Mouse (Mus musculus) CH12F3 (cell line): ENCODE results near the gene Klhl29.

Experiments used
- in situ Hi-C: fragments of 300-500 bp; cut with MboI; formaldehyde crosslinking; loops from 2 replicates; pipeline ENCODE4 v1.14.3; 2020; ENCODE audit warnings: low sequenced_read_pairs

Gene Klhl29

DNA sequence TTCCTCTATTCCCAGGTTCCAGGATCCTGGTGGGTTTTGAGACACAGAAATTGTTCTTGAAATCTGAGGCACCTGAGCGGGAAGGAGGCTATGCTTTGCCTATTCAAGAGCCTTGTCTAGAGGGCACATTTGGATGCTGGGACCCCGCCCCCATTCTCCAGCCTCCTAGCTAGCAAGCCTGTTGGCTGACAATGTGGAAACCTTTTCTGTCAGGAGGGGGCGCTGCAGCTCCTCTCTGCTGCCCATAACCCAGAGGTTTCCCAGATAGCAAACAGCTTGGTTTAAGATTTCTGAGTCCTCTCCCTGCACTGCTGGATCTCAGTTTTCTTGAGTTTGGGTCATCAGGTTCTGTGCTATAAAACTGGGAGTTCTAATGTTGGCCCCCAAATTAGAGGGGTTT lies 232.7 kb downstream of the Klhl29 start:
- in situ Hi-C loops: no loop called here

DNA sequence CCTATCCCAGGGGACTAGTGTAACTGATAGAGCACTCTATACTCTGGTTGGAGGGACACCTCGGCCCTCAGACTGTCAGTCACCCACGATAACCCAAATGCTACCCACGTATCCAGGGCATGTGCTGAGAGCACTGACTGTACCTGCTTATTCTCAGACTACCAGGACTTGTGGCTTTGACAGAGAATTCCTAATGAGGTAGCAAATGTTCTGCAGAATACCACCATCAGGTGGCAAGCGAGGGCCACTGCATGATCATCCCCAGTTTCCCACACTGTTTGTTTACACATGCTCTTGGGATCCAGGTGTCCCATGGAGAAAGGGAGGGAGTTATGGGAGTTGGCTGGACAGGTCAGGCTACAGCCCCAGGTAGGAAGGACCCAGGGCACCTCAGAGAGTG lies 234.4 kb downstream of the Klhl29 start:
- in situ Hi-C loops: no loop called here

DNA sequence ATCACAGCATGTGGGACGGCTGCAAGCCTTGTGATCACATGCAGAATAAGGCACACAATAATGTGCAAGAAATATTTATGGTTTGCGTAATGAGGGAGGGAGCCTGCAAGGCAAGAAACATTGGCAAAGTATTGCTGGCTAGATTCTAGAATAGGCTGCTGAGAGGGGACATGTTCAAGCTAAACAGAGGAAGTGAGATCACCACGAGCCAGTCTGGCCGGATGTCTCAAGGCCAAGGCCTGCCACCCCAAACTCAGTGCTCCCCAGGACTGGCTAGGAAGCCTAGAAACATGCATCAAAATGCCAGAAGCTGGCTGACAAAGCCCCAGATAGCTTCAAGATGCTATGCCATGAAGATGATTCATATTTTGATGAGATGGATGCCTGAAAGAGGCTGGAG lies 236.2 kb downstream of the Klhl29 start:
- in situ Hi-C loops: no loop called here

DNA sequence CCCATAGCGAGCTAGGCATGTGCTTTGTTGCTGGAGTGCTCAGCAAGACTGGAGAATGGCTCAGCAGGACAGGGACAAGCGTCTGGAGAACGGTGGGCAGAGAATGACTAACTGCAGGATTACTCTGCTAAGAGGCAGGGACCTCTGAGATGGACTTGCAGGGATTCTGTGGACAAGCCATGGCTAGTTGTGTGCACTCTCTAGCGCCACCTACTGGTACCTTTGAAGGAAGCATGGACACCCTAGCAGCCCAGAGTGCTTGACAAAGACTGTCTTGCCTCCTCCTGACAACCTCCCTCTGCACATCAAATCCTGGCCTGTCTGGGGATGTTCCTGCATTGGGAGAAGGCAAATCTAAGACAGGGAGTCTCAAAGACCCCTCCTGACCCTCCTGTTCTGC lies 239.2 kb downstream of the Klhl29 start:
- in situ Hi-C loops: no loop called here

DNA sequence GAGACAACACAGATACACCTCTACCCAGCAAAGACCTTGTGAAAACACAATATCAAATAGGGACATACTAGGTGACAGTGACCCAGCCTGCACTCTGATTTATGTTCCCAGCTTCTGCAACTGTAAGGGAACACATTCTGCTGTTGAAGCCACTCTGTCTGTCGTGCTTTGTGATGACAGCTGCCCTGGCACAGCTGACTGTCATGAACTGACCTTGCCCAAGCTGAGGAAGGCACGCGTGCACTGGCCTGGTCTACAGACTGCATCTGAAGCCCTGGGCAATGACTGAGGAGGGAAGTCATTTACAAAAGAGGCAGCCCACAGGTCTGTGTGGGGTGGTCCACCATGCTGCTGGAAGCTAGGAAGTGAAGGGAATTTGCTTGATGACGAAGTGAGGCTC lies 246.3 kb downstream of the Klhl29 start:
- in situ Hi-C loops: no loop called here

DNA sequence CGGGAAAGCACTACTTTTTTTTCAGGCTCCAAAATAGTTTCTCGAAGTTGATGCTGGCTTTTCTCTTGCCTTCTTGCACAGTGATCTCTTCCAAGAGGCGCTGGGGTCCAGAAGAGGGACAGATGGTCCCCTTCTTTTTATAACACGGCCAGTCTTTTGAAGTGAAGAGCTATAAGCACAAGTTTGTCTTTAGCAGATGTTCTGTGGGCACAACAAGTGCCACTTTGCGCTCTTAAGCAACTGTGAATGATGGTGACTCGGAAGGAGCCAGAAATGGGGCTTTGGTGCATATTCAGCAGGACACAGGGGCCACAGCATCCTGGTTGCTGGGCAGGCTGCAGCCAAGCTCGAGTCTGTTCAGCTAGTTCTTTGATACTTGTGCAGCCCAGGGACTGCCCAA lies 249.6 kb downstream of the Klhl29 start:
- in situ Hi-C loops: no loop called here

DNA sequence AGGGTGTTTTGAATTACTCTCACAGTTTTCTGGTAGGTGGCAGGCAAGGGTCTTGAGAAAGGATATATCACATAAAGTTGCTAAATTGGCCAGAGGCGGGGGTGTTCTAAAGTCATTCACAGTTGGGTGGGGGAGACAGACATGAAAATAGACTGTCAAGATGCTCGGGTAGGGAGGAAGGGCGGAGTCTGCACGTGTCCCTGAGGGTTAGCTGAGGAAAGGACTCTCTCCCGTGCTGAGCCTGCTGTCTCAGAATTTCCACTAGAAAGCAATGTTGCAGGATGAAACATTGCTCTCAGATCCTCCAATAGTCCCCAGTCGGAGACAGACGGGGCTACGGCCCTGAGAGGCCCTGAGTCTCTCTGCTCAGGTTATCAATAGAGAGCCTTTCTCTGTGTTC lies 252.5 kb downstream of the Klhl29 start:
- in situ Hi-C loops: no loop called here

DNA sequence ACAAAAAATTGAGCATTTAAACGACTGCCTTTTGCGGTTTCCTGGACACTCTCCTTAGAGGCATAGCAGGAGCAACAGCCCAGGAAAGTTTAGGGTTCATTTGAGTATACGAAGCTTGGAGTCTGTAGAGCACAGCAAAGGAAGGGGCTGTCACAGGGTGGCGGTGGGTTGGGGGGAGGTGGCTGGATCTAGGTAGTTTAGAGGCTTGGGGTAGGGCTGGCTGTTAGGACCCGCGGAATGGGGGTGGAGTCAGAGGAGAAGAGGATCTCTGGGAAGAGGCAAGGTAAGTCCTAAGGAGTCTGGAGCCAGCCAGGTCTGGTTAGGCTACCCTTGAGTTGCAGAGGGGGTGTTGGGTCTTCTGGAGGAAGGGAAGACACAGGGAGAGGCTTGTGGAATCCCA lies 255.2 kb downstream of the Klhl29 start:
- in situ Hi-C loops: no loop called here

DNA sequence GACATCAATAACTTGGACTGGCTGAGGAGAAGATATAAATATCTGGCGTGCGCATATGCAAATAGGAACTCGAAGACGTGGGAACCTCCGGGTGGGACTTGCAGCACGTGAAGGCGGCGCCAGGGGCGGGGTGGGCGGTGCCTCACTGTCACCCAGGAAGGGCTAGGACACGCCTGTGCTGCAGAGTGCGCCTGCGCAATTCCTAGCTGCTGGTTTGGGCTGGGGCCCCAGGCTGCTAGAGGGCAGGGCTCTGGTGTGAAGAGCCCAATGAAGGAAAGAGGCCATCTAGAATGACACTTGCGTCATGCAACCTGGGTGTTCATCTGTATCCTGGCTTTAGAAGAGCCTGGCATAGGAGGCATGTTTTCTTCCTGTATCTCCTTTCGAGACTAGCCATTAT lies 255.8 kb downstream of the Klhl29 start:
- in situ Hi-C loops: no loop called here

DNA sequence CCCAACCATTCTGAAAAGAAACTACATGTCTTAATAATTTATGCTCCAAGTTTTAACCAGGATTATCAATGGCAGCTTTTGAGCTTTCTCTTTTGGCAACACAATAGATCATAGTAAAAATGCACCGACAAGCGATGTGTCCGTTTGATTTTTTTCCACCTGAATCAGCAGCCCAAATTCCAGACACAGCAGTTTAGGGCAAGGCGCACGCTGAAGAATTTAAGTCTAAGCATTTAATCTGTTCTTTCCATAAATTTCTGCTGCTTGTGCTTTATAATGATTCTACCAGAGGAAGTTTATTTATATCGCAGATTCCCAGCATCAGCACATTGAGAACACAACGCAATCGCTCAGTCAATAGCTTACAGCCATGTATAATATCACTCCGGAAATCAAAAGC lies 256.2 kb downstream of the Klhl29 start:
- in situ Hi-C loops: no loop called here

DNA sequence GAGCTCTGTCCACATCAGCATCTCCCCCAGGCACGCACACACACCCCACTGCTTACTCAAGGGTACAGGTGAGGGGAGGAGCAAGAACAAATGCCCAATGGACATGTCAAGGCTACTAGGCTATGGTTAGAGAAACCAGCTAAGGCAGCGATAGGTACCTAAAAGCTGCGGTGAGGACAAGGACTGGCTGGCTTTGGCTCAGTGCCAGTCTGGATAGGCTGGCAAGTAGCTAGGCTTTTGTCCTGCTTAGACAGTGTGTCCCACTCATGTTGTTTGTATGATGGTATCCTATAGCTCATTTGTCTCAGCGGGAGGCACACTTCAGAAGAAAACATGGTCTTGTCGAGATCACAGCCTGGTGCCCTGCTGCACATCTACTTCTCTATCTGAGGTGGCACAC lies 258.9 kb downstream of the Klhl29 start:
- in situ Hi-C loops: no loop called here

DNA sequence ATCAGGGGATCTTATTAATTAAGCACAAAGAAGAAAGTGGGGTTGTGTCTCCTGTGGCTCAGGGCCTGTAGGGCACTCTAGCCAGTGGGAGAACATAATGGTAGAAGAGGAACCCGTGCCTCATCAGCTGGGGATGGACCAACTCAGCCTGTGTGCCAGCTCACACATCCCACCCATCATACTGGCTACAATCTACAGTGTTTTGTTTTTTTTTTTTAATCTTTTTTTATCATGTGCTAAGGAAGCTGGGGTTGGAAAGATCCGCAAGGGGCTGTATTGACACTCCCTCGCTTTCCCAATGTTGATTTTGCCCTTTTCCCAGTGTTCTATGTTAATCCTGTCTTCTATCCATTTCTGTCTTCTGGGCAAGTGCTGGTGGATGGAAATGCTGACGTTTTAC lies 260.9 kb downstream of the Klhl29 start:
- in situ Hi-C loops: no loop called here

DNA sequence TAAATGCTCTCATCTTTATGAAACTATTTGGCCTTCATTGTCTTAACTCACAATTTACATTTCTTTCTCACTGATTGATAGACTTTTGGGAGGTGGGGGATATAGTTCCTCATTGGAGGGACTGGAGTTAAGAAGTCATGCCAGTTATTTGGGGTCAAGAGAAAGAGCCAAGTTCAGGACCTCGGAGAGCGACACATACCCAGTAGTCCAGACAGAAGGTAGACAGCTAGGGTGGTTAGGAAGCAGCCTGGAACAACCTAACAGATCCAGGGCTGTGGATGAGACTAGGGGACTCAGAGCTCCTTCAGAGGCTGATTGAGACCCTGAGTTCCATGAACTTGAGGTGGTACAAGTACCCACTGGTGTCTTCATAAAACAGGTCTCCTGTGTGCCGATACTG lies 264.1 kb downstream of the Klhl29 start:
- in situ Hi-C loops: no loop called here

DNA sequence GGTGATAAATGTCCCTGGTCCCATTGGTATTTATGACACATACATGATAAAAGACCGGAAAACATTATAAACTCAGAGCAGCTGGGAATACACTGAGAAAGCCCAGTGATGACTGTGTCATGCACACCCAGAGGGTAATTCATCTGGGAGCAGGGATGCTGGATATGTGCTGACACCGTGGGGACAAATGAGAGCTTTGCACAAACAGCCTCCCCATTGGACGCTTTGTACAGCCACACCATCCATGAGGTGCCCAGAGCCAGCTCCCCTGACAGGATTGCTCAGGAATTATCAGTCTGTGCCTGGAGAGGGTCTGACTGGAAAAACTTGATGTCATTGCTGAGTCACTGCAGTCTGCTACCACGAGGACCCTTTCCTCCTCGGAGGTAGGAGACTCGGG lies 266.9 kb downstream of the Klhl29 start:
- in situ Hi-C loops: no loop called here

DNA sequence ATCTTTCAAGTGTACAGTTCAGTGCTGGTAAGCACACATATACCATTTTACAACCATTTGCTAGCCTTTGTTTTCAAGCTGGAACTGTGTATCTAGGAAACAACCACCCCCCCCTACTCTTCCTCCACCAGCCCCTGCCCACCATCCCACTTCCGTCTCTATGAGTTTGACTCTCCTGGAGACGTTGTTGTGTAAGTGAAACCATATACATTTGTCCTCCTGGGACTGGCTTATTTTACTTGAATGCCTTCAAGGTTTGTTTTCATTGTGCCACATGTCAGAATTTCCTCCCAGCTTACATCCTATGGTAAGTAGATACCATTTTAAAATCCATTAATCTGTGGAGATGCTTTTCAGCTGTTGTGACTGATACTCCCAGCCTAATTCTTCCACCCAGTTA lies 267.7 kb downstream of the Klhl29 start:
- in situ Hi-C loops: no loop called here

DNA sequence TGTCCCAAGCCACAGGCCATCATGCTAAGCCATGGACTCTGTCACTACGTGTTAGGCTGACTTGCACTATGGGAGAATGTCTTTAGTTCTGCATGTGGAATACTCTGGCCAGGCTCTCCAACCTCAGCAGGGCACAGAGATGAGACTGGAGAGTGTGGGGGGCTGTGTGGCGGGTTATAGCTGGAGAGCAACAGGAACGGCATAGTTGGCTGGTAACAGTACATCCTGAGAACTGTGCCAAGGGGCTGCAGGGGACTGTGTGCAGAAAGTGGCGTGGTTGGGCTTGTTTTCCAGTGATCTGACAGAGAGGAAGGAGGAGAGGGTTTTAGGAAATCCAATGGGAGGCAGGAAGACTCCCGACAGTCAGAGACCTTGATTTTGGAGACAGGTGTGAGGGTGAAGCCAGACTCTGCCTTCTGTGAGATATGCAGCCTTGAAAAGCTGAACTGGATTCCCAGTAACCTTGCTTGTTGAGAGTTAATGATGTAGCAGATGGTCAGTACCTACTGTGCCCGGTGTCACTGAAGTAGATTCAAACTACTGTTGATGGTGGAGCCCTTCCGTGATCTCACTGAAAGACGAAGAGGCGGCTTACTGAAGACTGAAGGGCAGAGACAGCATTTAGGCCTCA lies 270.9 kb downstream of the Klhl29 start:
- in situ Hi-C loops: no loop called here

DNA sequence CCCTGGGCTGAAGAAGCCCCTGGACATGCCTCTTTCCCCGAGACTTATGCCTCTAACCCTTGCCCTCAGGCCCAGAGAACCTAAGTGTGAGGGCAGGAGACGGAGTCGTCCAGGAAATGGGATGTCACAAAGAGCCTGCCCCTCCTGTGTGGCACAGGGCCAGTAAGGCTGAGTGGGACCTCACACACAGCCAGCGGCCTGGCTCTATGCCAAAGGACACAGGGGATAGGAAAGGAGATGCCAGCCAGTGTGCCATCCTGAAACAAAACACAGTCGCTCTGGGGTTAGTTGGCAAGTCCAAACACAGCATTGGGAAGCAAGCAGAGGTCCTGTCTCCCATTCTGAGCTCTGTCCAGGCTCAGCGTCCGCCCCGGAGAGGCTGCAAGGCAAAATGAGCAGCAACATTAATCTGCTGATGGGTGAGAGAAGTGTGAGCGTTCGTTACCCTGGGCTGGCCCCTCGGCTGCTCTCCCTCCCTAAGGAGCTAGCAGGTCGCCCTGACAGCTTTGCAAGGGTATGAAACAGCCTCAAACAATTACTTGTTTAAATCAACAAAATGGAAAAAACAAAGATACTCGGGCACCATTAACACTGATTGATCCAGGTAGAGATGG lies 274.0 kb downstream of the Klhl29 start:
- in situ Hi-C loops: no loop called here

DNA sequence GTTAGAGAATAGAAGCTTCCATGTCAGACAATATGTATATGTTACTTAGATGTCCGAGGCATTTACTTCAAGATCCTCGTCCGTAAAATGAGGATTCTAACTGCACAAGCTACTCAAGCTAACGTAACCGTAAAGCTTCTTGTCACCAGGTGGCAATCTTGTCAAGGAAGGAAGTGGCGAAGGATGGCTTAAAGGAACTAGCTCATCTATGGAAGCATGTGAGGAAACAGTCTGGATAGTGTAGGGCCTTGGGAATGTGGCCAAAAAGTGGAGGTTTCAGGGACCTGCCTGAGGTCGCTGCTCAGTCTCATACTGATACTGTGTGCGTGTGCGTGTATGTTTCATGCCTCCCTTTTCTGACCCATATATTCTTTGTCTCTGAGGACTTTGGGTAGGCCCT lies 275.9 kb downstream of the Klhl29 start:
- in situ Hi-C loops: no loop called here

DNA sequence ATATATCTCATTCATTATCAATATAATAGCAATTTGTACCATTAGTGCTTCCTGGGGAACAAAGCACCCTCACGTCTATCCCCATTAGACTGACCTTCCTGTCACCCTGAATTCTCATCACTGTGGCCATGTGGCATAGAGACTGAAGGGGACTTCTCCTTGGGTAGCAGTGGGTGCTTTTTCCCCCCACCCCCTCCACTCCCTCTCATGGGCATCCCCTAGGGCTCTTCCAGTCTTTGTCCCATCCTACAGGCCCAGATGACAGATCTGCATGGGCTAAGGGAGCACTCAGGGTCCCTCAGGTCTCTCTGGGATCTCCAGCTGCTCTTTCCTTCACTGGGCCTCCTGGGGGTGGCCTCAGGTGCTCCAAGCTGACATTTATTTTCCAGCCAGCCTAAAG lies 286.8 kb downstream of the Klhl29 start:
- in situ Hi-C loops: no loop called here

DNA sequence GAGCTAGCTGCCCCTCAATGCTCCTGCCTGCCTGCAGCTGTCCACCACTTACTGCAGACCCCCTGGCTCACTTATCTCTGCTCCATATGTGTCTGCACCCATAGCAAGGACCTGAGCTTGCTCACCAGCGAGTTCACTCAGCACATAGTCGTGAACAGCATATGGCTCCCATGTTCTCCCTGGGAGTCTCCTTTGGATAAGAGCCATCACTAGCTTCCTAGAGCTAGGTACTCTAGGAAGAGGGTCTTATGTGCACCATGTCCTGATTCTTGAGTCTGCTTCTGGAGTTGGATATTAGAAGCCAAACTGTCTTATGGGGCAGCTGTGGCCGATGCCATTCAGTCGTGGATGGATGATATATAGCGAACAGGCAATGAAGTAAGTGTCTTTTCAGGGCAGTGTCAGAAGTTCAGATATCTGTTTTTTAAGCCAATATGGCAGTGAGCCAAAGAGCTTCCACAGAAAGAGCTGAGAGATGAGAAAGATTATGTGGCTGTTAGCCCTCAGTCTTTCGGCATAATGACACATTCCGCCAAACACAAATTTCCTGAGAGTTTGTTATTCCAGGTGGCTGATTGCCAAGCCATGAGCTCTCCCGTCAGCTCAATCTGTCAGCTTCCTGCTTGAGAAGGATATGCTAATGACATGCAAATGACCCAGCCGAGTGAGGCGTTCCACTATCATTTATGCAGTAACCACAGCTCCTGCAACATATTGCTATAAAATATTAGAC lies 287.5 kb downstream of the Klhl29 start:
- in situ Hi-C loops: no loop called here

DNA sequence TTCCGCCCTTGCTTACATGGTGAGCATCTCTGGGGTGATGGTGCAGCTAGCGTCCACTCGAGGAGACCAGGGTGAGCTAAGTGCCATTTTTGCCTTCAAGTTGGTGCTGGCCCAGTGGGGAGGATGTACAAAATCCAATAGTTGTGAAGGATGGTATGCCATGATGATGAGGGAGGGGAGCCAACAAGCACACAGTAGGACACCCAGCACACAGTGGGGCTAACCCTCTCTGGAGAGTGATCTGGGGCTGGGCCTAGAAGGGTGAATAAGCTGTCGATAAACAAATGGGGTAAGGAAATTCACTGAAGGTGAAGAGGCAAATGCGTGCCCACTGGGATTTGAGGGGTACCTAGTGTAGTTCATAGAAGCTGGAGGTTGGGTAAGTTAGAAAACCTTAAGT lies 290.8 kb downstream of the Klhl29 start:
- in situ Hi-C loops: no loop called here

DNA sequence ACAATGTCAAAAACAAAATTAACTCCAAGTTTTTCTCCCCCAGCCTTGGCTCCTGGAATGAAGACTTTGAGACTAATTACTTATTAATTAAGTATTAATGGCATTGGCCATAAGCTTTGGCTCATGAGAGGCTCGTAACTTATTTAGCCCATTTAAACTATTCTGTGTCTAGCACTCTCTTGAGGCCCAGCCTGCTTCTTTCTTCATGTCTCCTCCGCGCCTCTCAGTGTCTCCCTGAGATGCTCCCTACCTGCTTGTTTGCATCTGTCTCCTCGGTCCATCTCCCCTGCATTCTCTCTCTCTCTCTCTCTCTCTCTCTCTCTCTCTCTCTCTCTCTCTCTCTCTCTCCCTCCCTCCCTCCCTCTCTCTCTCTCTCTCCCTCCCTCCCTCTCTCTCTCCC lies 294.0 kb downstream of the Klhl29 start:
- in situ Hi-C loops: no loop called here

DNA sequence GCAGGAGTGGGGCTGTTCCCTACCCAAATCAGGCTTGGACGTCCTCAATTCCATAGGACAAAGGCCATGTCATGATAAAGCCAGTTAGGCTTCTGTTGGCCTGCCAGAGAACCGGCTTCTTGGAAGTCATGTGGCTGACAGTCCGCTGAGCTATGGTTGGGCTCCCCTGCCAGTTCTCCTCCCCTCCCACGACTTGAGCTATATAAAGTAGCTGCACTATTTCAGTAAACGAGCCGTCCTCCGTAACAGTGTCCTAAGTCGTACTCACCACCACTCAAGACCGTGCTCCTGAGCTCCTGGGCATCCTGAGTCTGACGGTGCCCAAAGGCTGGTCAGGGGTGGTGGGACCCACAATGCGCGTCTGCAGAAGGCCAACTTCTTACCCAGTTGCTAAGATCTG lies 302.3 kb downstream of the Klhl29 start:
- in situ Hi-C loops: no loop called here
